In the genomic region with DNA sequence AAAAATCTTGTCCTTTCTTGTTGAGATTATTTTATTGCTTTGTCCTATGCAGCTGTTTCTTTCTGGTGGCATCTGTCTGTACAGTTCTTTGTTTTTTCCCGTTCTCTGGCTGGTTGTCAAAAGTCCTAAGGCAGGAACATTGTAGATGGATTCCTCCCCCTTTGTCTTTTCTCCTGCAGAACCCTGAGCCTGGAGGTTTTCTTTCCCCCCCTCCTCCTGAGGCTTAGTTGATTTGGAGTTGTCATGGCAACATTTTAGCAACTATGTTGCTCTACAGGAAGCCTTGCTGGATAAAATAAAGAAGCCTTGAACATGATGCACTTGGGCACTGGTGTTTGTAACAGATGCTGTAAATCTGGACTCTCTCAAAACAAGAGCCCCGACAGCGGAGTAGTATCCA, we compare ENCODE assay signal across 8 mouse cellular contexts. TPM values are rescaled to one million over a fixed set of nuclear protein-coding genes. Genes with fewer than 3 reads are reported as not detected.
DNase-seq lines count a peak whose midpoint lies in the region; ATAC-seq and TF ChIP-seq lines count a peak whose summit lies in the region.

No protein-coding gene starts in this region.

- H3K36me3 ChIP-seq in megakaryocyte, embryonic 14.5 days (replicated peaks; ENCODE audit: low read length), result peaks cover 50% of the 10 kb centered on the region
- peaks cover 23% of the 10 kb centered on the region for H3K36me3 ChIP-seq in forebrain, embryonic 15.5 days
- peaks cover 9% of the 10 kb centered on the region for H3K36me3 ChIP-seq in myocyte (ENCODE audit: control insufficient read depth, insufficient read depth)

- DNase-seq in layer of hippocampus, adult 8-10 months (ENCODE audit: low spot score in 2 of 2), result peak; percentile 30
- DNase-seq in gastrocnemius, postnatal 25 days, result no peak
- no peak for DNase-seq in cerebellum, adult 9-10 months

- H3K9me3 ChIP-seq in megakaryocyte, embryonic 14.5 days, result no peaks in the 10 kb centered on the region
- H3K9me3 ChIP-seq in forebrain, embryonic 15.5 days, result no peaks in the 10 kb centered on the region

- WGBS in forebrain, embryonic 15.5 days, result 9% methylated on average over 3 of the region's 3 CpGs

- peak overlapping the region; percentile 96 for H3K4me3 ChIP-seq in megakaryocyte, embryonic 14.5 days (replicated peaks)
- H3K4me3 ChIP-seq in bone marrow macrophage, adult 2 months (ENCODE audit: insufficient read depth, low read length), result peak overlapping the region; percentile 71
- H3K4me3 ChIP-seq in forebrain, embryonic 15.5 days, result peak overlapping the region; percentile 99
- H3K4me3 ChIP-seq in myocyte, result peak overlapping the region; percentile 81

- H3K4me2 ChIP-seq in forebrain, embryonic 15.5 days (replicated peaks), result peak overlapping the region; percentile 50
- peak overlapping the region; percentile 75 for H3K4me2 ChIP-seq in myocyte (ENCODE audit: low read depth)

- H3K4me1 ChIP-seq in megakaryocyte, embryonic 14.5 days, result peaks cover 27% of the 10 kb centered on the region
- peaks cover 24% of the 10 kb centered on the region for H3K4me1 ChIP-seq in bone marrow macrophage, adult 2 months (ENCODE audit: control insufficient read depth, insufficient read depth, low read length)
- peaks cover 22% of the 10 kb centered on the region for H3K4me1 ChIP-seq in forebrain, embryonic 15.5 days

- TF ChIP-seq POLR2A in bone marrow macrophage, adult 2 months (IDR thresholded peaks at IDR 0.05; ENCODE audit: borderline replicate concordance, low read depth, low read length), result no peak
- TF ChIP-seq POLR2A in myocyte (IDR thresholded peaks at IDR 0.05; ENCODE audit: insufficient read length, low read depth), result no peak

- no peak for TF ChIP-seq CTCF in bone marrow macrophage, adult 2 months (IDR thresholded peaks at IDR 0.05; ENCODE audit: low read depth, low read length)

- peak overlapping the region; percentile 89 for H3K27ac ChIP-seq in bone marrow macrophage, adult 2 months (ENCODE audit: insufficient read depth, low read depth, low read length)
- H3K27ac ChIP-seq in forebrain, embryonic 15.5 days (replicated peaks), result peak overlapping the region; percentile 97

- H3ac ChIP-seq in myocyte (ENCODE audit: control insufficient read depth, insufficient read length), result no peak overlapping the region

- H3K9ac ChIP-seq in forebrain, embryonic 15.5 days (replicated peaks), result peak overlapping the region; percentile 95

- no peak for ATAC-seq in megakaryocyte, adult 5-6 weeks (ENCODE audit: poor library complexity, severe bottlenecking)
- ATAC-seq in forebrain, embryonic 15.5 days (replicated peaks), result peak; percentile 20

- peaks cover 37% of the 10 kb centered on the region for H3K79me2 ChIP-seq in myocyte (ENCODE audit: control insufficient read depth, insufficient read depth)

- H3K27me3 ChIP-seq in megakaryocyte, embryonic 14.5 days (replicated peaks), result peaks cover 2% of the 10 kb centered on the region
- peaks cover 3% of the 10 kb centered on the region; the same call in 1 of the 2 replicates for H3K27me3 ChIP-seq in forebrain, embryonic 15.5 days
- H3K27me3 ChIP-seq in myocyte (ENCODE audit: control insufficient read depth, insufficient read depth, insufficient read length), result no peaks in the 10 kb centered on the region

TF ChIP-seq in myocyte, 11 proteins besides CTCF, POLR2A, EP300 and RAD21:
- TF ChIP-seq REST (IDR thresholded peaks at IDR 0.05; ENCODE audit: insufficient read depth, insufficient read length) (no peak), MAX (IDR thresholded peaks at IDR 0.05; ENCODE audit: low read depth) (no peak), CEBPB (IDR thresholded peaks at IDR 0.05; ENCODE audit: insufficient read depth, poor library complexity, severe bottlenecking) (no peak), SRF (IDR thresholded peaks at IDR 0.05; ENCODE audit: control insufficient read depth, insufficient read length, low read depth) (no peak), TCF12 (IDR thresholded peaks at IDR 0.05; ENCODE audit: insufficient read depth, poor library complexity, severe bottlenecking) (no peak), E2F4 (IDR thresholded peaks at IDR 0.05; ENCODE audit: insufficient read depth) (no peak), MYOG (IDR thresholded peaks at IDR 0.05; ENCODE audit: control insufficient read depth in 1 of 3, insufficient read depth in 1 of 3, insufficient read length in 2 of 3, low read depth in 2 of 3) (no peak), POLR2AphosphoS2 (IDR thresholded peaks at IDR 0.05; ENCODE audit: insufficient read length, low read depth) (no peak)

RNA-seq across cellular contexts. Expression of gene Usf1, which starts 1.3 kb away (rescaled TPM):
- polyA plus RNA-seq in megakaryocyte, embryonic 14.5 days (2012; ENCODE audit: insufficient read depth, low replicate concordance), result 18.5 and 37.8 TPM in 2 replicates
- 23.0 and 27.0 TPM in 2 replicates for total RNA-seq in megakaryocyte, adult 5-6 weeks (2015)
- 76.7 and 80.1 TPM in 2 replicates for total RNA-seq in megakaryocyte, adult 5-6 weeks (2017)
- 94.4 and 98.8 TPM in 2 replicates for polyA plus RNA-seq in bone marrow macrophage, adult 2 months (2012; ENCODE audit: insufficient read depth, insufficient read length, missing spikeins)
- polyA plus RNA-seq in forebrain, embryonic 15.5 days (2015; fragmentation: Nextera tagmentation; extraction: Ambion mirVana), result 229 and 235 TPM in 2 replicates
- 100 to 1,000 TPM; 110 to 142 (median 124) TPM for total RNA-seq in layer of hippocampus, adult 8-10 months (2022)
- polyA plus RNA-seq in myocyte (2012; fragmentation: generic; extraction: Trizol), result 106 TPM
- 10 to 100 TPM; 24.6 to 25.2 TPM for total RNA-seq in gastrocnemius, postnatal 25 days (2021)

RNA-seq across cellular contexts. Expression of gene Tstd1, which starts 6.2 kb away (rescaled TPM):
- polyA plus RNA-seq in megakaryocyte, embryonic 14.5 days (2012; ENCODE audit: insufficient read depth, low replicate concordance), result not detected in 2 replicates
- 3.8 and 4.1 TPM in 2 replicates for total RNA-seq in megakaryocyte, adult 5-6 weeks (2015)
- 0.61 and 5.1 TPM in 2 replicates for total RNA-seq in megakaryocyte, adult 5-6 weeks (2017)
- polyA plus RNA-seq in bone marrow macrophage, adult 2 months (2012; ENCODE audit: insufficient read depth, insufficient read length, missing spikeins), result 7.7 and 16.7 TPM in 2 replicates
- polyA plus RNA-seq in forebrain, embryonic 15.5 days (2015; fragmentation: Nextera tagmentation; extraction: Ambion mirVana), result 12.3 and 13.0 TPM in 2 replicates
- total RNA-seq in layer of hippocampus, adult 8-10 months (2022), result 10 to 100 TPM in 1 of 4 experiments, 1 to 10 TPM in 3; 3.0 to 10.0 (median 4.6) TPM
- polyA plus RNA-seq in myocyte (2012; fragmentation: generic; extraction: Trizol), result 0.41 TPM
- 1 to 10 TPM in 1 of 2 experiments, under 1 TPM in 1; 0.95 to 1.3 TPM for total RNA-seq in gastrocnemius, postnatal 25 days (2021)

RNA-seq across cellular contexts. Expression of gene Arhgap30, which starts 23.7 kb away (rescaled TPM):
- 5.2 and 12.3 TPM in 2 replicates for polyA plus RNA-seq in megakaryocyte, embryonic 14.5 days (2012; ENCODE audit: insufficient read depth, low replicate concordance)
- total RNA-seq in megakaryocyte, adult 5-6 weeks (2015), result 95.6 and 105 TPM in 2 replicates
- total RNA-seq in megakaryocyte, adult 5-6 weeks (2017), result 231 and 235 TPM in 2 replicates
- 178 and 182 TPM in 2 replicates for polyA plus RNA-seq in bone marrow macrophage, adult 2 months (2012; ENCODE audit: insufficient read depth, insufficient read length, missing spikeins)
- 0.61 and 0.71 TPM in 2 replicates for polyA plus RNA-seq in forebrain, embryonic 15.5 days (2015; fragmentation: Nextera tagmentation; extraction: Ambion mirVana)
- total RNA-seq in layer of hippocampus, adult 8-10 months (2022), result 1 to 10 TPM; 1.9 to 8.7 (median 4.9) TPM
- 0.02 TPM for polyA plus RNA-seq in myocyte (2012; fragmentation: generic; extraction: Trizol)
- total RNA-seq in gastrocnemius, postnatal 25 days (2021), result under 1 TPM; 0.49 to 0.86 TPM

RNA-seq across cellular contexts. Expression of gene F11r, which starts 24.9 kb away (rescaled TPM):
- polyA plus RNA-seq in megakaryocyte, embryonic 14.5 days (2012; ENCODE audit: insufficient read depth, low replicate concordance), result 21.9 and 94.2 TPM in 2 replicates
- total RNA-seq in megakaryocyte, adult 5-6 weeks (2015), result 0.33 and 0.59 TPM in 2 replicates
- total RNA-seq in megakaryocyte, adult 5-6 weeks (2017), result not detected in 2 replicates
- polyA plus RNA-seq in bone marrow macrophage, adult 2 months (2012; ENCODE audit: insufficient read depth, insufficient read length, missing spikeins), result 5.9 and 6.6 TPM in 2 replicates
- polyA plus RNA-seq in forebrain, embryonic 15.5 days (2015; fragmentation: Nextera tagmentation; extraction: Ambion mirVana), result 9.6 and 10.1 TPM in 2 replicates
- 10 to 100 TPM in 2 of 4 experiments, 1 to 10 TPM in 2; 4.8 to 18.6 (median 11.1) TPM for total RNA-seq in layer of hippocampus, adult 8-10 months (2022)
- polyA plus RNA-seq in myocyte (2012; fragmentation: generic; extraction: Trizol), result 24.2 TPM
- total RNA-seq in gastrocnemius, postnatal 25 days (2021), result 1 to 10 TPM; 6.2 to 6.9 TPM

RNA-seq across cellular contexts. Expression of gene Nectin4, which starts 42.5 kb away (rescaled TPM):
- 0.44 TPM in 1 of 2 replicates, not detected in the other for polyA plus RNA-seq in megakaryocyte, embryonic 14.5 days (2012; ENCODE audit: insufficient read depth, low replicate concordance)
- 0.66 and 1.2 TPM in 2 replicates for total RNA-seq in megakaryocyte, adult 5-6 weeks (2015)
- total RNA-seq in megakaryocyte, adult 5-6 weeks (2017), result 1.3 and 2.1 TPM in 2 replicates
- polyA plus RNA-seq in bone marrow macrophage, adult 2 months (2012; ENCODE audit: insufficient read depth, insufficient read length, missing spikeins), result 9.7 and 11.5 TPM in 2 replicates
- 0.49 and 0.74 TPM in 2 replicates for polyA plus RNA-seq in forebrain, embryonic 15.5 days (2015; fragmentation: Nextera tagmentation; extraction: Ambion mirVana)
- total RNA-seq in layer of hippocampus, adult 8-10 months (2022), result 1 to 10 TPM; 5.6 to 7.6 (median 6.5) TPM
- 0.08 TPM for polyA plus RNA-seq in myocyte (2012; fragmentation: generic; extraction: Trizol)
- total RNA-seq in gastrocnemius, postnatal 25 days (2021), result not detected

Comparison
In these comparisons a context has a peak if more than half of its experiments do, and no peak if none do; other contexts are left out.
1. DNase-seq: peak in layer of hippocampus, adult 8-10 months (2 of 2); none in gastrocnemius, postnatal 25 days (single experiment) and cerebellum, adult 9-10 months (single experiment).
2. RNA of gene Arhgap30, which starts 23.7 kb away (polyA plus RNA-seq): 178 to 182 TPM in bone marrow macrophage, adult 2 months; 5.2 to 12.3 TPM in megakaryocyte, embryonic 14.5 days, 0.61 to 0.71 TPM in forebrain, embryonic 15.5 days and 0.02 TPM in myocyte (single experiment); every median in the first group is over 10 times any median in the second.
3. Peak in every context shown above with its lines, with median percentiles within 50 percentile points of each other: H3K4me3 ChIP-seq.